Mouse (Mus musculus): ENCODE measurements around the gene Spo11.

The Spo11 gene

GRCm38 (mm10) chr2:172958579-172958978, 18.9 kb upstream of the Spo11 start:
- DNase-seq (ENCODE audit: low read depth, low spot score) = no peak

GRCm38 (mm10) chr2:172959006-172959768, 18.3 kb upstream of the Spo11 start:
- no peak for DNase-seq (ENCODE audit: low read depth, low spot score)

DNA sequence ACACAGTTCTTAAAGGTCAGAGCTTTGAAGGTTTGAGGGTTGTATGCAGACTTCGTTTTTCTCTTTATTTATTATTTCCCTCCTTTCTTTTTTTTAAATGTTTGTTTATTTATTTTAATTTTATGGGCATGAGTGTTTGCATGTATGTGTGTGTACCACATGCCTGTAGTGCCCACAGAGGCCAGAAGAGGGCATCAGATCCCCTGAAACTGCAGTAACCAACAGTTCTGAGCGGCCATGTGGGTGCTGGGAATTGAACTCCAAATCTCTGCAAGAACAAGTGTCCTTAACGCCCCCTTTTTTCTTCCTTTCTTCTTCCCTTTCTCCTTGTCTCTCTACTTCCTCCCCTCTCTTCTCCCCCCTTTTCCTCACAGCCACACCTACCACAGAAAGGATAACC, 17.1 kb upstream of the Spo11 start:
- DNase-seq (ENCODE audit: low read depth, low spot score) = no peak

DNA sequence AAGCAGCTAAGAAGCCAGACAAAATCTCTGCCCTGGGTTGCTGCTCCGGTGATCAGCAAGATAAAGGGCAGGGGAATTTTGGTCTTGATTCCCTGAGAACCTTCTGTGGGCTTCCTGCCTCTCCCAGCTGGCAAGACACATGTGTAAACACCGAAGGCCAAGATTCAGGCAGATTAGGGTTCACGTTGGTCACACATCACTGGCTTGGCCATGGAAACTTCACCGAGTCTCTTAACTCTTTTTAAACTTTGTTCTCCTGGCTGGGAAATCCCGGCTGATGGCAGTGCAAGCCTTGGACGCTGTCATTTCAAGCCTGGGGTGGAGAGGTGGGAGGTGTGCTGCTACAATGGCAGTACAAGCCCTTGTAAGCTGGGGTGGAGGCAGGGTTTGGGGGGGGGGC, 16.3 kb upstream of the Spo11 start:
- DNase-seq (ENCODE audit: low read depth, low spot score) = no peak

- no peak for DNase-seq (ENCODE audit: low read depth, low spot score)
These were observed 12.3 kb upstream of the Spo11 start for GRCm38 (mm10) chr2:172965249-172965648.

DNA sequence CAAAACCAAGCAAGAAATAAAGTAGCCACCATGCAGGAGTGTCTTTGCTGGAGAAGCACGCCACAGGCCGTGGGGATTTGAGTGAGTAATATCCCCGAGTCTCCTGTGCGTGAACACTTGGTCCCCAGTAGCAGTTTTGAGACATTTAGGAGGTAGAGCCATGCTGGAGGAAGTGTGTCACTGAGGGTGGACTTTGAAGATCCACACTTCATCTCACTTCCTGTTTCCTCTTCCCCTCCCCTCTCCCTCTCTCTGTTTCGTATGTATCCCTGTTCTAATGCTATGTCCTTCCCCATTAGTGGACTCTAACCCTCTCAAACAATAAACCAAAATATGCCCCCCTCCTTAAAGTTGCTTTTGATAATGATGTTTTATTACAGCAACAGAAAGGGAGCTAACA, 11.0 kb upstream of the Spo11 start:
- no peak for DNase-seq (ENCODE audit: low read depth, low spot score)

- no peak for DNase-seq (ENCODE audit: low read depth, low spot score)
These were observed 5.6 kb upstream of the Spo11 start for GRCm38 (mm10) chr2:172971865-172972264.

GRCm38 (mm10) chr2:172973806-172974565, 3.5 kb upstream of the Spo11 start:
- DNase-seq (ENCODE audit: low read depth, low spot score) = peak; percentile 67

DNA sequence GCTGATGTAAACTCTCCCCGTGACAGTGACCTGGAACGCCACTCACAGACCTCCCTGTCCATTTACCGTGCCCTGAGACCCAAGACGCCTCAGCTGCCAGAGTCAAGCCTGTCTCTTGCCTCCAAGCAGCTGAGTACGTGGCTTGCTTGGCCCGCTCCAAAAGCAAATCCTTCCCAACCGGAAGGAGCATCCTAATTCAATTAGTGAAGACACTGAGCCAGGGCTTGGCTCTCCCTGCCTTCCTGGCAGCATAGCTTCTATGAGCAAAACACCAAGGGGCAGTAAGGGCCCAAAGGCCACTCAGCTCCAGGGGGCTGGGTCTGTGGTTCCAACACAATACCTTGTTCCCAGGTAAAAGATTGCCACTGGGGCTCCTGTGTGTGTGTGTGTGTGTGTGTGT, 2.8 kb upstream of the Spo11 start:
- DNase-seq (ENCODE audit: low read depth, low spot score) = peak; percentile 38

- no peak for DNase-seq (ENCODE audit: low read depth, low spot score)
These were observed 2.3 kb upstream of the Spo11 start for GRCm38 (mm10) chr2:172975159-172975558.

GRCm38 (mm10) chr2:172976661-172977238, 750 bp upstream of the Spo11 start:
- DNase-seq (ENCODE audit: low read depth, low spot score) = no peak

- no peak for DNase-seq (ENCODE audit: low read depth, low spot score)
These were observed 682 bp downstream of the Spo11 start for GRCm38 (mm10) chr2:172978131-172978633.

GRCm38 (mm10) chr2:172979666-172980345, 2.3 kb downstream of the Spo11 start:
- DNase-seq (ENCODE audit: low read depth, low spot score) = no peak

GRCm38 (mm10) chr2:172982776-172983561, 5.5 kb downstream of the Spo11 start:
- no peak for DNase-seq (ENCODE audit: low read depth, low spot score)

- no peak for DNase-seq (ENCODE audit: low read depth, low spot score)
These were observed 12.7 kb downstream of the Spo11 start for GRCm38 (mm10) chr2:172990161-172990560.

- DNase-seq (ENCODE audit: low read depth, low spot score) = no peak
These were observed 18.7 kb downstream of the Spo11 start for GRCm38 (mm10) chr2:172996207-172996606.

GRCm38 (mm10) chr2:172997748-172998147, 20.2 kb downstream of the Spo11 start:
- DNase-seq (ENCODE audit: low read depth, low spot score) = no peak

DNA sequence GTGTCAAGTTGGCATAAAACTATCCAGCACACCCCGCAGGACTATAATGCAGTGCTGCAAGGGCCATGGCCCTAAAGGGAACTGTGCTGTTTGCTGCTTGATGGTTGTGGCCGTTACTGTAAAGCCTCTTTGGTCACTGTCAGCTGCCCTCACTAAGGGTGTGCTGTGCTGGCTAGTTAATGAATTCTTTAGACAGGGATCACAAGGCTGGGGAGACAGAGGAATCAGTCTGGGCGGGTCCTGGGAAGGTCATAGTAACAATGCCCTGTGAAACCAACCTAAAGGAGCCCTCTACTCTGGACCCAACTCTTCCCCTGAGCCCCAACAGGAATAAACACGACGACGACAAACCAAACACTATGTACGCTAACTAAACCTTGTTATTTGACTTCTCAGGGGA, 21.0 kb downstream of the Spo11 start:
- DNase-seq (ENCODE audit: low read depth, low spot score) = no peak

DNA sequence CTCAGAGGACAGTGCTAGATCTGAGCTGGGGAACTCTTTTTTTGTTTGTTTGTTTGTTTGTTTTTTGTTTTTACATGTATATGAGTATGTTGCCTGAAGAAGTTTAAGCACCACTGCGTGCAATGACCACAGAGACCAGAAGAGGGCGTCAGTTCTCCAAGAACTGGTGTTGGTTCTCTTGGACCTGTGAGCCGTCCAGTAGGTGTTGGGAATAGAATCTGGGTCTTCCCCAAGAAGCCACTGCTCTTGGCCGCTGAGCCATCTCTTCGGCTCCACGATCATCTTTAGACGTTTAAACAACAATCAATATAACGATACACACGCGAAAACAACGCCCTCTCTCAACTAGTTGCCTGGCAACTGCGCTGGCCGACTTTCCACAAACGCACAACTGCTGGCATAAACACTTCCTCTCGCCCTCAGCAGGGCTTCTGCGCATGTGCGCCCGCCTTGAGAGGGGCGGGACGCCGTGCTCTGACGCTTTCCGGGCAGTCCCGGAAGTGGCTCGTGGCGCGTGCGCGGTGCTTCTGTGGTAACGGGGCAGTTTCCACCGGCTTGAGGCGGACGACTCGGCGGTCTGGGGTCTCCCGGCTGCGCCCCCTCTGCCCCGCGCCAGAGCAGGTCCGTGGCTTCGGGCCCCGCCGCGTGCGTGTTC, 22.3 kb downstream of the Spo11 start, which contains the start of gene Rae1:
Gene Rae1 (plus strand): TSS at position 488 of the 655 bp plus-strand sequence.
- peak; percentile 98 for DNase-seq (ENCODE audit: low read depth, low spot score)

GRCm38 (mm10) chr2:173000285-173000652, 22.8 kb downstream of the Spo11 start:
- no peak for DNase-seq (ENCODE audit: low read depth, low spot score)

GRCm38 (mm10) chr2:173000921-173001320, 23.4 kb downstream of the Spo11 start:
- DNase-seq (ENCODE audit: low read depth, low spot score) = no peak
